Mouse (Mus musculus) brain, embryonic 14.5 days (tissue): ENCODE data around the gene Ramp1.

Experiments
- CTCF ChIP-seq: fragments of 200-500 bp; IDR thresholded peaks from 2 replicates; pipeline ENCODE4 v1.5.1; 2012; ENCODE audit warnings: inconsistent platforms, mild to moderate bottlenecking, moderate library complexity, borderline replicate concordance; ENCODE audit not compliant: insufficient read depth, insufficient read length; ENCODE audit errors: extremely low read depth
- POLR2A ChIP-seq: fragments of 200-500 bp; IDR thresholded peaks from 2 replicates; pipeline ENCODE4 v1.6.1; 2012; ENCODE audit warnings: mild to moderate bottlenecking, inconsistent platforms, borderline replicate concordance; ENCODE audit not compliant: poor library complexity, insufficient read depth, insufficient read length, severe bottlenecking; ENCODE audit errors: extremely low read depth

GRCm38 (mm10) chr1:91181784-91182450 is 2.3 kb downstream of the Ramp1 start:
- TF ChIP-seq CTCF: no peak
- TF ChIP-seq POLR2A: no peak
